Mouse (Mus musculus) right cerebral cortex, adult 18-20 months (tissue): ENCODE measurements around the gene Sypl2.

ENCODE experiments used
- DNase-seq: peaks from one replicate; pipeline ENCODE4 v3.0.0; 2022; ENCODE audit warnings: mixed read lengths

Gene Sypl2

DNA sequence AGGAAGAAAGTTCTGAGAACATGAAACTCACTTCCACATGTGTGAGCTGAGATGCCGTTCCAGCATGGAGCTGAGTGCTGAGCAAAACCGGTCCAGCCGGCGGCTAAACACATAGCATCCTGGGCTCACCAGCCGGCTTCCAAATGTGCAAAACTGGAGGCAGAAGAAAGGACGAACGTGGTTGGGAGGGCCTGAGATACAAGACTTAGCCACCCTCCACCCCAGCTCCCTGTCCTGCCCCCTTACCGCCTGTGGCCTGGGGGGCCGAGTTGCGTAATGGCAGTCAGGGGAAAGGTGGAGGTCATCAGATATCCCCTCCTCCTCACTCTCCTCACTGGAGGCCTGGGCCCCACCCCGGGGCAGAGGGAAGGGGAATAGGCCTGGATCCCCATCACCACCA lies 22.0 kb downstream of the Sypl2 start:
- DNase-seq: no peak

DNA sequence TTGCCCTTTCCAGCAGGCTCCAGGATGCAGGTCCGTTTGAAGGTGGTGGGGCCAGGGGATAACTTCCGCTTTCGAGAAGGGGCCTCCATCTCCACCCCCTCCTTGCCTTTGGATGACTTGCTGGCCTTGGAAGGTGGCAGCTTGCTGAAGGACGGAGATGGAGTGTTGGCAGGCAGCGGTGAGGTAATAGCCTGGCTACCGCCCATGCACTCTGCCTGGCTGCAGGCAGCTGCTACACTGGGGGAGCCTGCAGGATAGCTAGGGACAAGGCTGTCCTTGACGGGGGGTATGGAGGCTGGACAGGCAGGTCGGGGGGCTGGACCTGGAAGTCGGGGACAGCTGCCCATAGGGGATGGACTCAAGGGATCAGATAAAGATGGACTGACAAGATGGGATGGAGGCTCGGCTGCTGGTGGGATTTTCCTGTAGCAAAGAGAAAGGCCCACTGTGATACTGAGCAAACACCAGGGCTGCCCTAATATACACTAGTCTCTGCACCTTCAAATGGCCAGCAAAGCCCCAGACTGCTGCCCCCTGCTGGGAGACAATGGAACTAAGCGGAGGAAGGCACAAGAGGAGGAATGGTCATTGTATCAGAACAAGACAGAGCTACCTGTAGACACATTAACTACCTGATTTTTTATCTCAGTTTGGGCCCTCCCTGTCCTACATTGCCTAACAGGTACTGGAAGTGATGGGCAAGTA lies 22.7 kb downstream of the Sypl2 start:
- DNase-seq: peak; percentile 76

DNA sequence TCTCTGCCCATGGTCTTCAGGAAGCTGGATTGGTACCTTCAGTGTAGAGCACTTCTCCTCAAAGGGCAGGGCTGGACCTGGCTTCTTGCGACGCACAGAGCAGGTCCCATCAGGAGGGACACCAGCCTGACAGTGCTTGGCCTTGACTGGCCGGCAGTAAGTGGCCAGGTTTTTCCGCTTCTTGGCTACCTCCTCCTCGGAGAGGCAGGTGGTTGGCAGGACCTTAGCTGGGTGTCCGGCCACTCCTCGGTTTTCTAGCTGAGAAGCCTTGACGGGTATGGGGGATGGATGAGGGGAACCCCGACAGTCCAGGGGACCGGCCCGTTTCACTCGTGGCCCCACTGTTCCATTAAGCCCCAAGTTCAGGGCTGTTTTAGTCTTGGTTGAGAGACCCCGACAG lies 23.2 kb downstream of the Sypl2 start:
- no peak for DNase-seq

DNA sequence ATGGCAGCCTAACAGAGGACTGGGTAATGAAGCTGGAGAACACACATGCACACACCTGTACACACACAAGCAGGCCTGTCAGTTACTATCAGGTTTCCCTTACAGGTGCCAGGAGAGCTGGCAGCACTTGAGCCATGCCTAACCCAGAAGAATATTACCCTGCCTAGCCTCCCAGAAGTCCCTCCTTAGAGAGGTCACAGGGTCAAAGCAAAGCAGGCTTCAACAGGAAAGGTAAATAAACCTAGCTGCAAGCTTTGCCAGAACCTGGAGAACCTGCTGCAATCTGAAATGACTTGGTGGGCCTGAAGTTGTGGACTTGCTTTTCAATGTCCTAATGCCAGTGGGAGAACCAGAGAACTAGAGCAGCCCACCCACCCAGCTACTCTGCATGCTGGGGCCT lies 23.9 kb downstream of the Sypl2 start:
- no peak for DNase-seq

DNA sequence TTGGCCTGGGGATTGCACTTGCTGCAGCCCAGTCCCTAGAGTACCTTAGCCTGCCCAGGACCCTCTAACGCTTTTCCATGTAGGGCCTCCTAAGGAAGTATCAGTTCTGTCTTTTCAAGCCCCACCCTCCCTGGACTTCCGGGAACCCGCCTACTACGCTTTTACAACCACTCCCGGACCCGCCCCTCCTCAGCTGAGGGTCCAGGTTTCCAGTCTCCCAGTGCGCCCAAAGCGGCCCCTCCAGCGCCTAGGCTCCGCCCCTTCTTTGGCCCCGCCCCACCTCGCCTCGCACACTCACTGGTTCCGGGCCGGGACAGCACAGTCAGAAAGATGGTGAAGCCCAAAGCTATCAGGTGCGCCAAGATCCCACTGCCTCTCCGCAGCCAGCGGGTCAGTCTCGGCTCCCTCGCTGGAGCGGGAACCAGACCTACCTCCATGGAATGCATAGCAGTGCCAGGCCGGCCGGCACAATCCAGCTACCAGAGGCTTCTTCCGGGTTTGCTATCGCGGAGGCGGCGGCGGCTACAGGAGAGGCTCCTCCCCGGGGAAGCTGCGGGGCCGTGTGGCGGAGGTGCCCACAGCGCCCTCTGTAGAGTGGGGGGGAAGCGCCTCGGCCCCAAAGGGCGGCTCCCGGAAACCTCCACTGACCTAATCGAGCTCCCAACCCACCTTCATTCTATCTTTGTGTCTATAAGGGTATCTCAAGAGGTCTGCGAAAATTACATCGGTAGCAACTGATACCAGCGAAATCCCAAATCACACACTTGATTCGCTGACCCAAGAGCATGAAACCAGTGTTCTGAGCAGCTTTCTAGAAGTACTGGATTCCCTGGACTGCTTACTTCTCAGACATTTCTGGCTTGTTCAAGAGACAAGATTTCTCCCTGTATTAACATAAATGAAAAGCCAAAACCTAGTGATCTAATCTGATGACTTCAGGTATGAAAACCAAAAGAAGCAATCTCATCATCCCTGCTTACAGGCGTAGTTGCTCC lies 25.8 kb downstream of the Sypl2 start, which contains the start of gene Cyb561d1:
Gene Cyb561d1, minus strand, starts transcription at position 884 of the 995 bp plus-strand sequence.
- peak; percentile 91 for DNase-seq

DNA sequence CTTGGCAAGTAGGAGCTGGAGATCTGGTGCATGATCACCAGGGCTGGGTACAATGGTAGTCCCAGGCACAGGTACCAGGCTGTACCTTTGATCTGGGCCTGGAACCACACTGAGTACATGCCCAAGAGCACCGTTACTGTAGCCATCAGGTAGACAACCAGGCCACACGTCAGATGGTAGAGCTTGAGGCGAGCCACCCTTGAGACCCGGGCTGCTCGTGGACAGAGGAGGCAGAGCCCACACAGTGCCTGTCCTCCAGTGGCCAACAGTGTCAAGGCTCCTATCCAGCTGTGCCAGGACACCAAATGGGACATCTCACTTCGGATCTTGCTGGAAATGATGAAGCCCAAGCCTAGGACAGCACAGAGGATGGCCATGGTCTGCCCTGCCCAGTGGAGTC lies 27.2 kb downstream of the Sypl2 start:
- no peak for DNase-seq

DNA sequence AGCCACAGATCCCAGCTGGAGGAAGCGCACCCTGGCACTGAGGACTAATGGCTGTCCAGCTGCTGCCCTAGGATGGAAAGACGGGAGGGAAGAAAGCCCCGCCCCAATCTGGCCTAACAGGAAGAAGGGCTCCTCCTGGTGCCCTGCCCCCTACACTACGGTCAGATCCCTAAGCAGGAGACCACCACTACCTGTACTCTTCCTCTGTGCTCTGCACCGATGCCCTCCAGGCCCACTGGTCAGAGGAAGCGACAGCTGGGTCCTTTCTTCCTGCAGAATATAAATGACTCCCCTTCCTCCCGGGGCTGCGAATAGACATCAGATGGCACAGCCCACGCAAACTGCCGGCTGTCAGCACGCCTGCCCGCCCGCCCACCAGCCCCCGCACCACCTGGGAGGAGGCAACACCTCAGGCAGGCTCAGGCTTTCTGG lies 29.4 kb downstream of the Sypl2 start:
- peak; percentile 90 for DNase-seq

DNA sequence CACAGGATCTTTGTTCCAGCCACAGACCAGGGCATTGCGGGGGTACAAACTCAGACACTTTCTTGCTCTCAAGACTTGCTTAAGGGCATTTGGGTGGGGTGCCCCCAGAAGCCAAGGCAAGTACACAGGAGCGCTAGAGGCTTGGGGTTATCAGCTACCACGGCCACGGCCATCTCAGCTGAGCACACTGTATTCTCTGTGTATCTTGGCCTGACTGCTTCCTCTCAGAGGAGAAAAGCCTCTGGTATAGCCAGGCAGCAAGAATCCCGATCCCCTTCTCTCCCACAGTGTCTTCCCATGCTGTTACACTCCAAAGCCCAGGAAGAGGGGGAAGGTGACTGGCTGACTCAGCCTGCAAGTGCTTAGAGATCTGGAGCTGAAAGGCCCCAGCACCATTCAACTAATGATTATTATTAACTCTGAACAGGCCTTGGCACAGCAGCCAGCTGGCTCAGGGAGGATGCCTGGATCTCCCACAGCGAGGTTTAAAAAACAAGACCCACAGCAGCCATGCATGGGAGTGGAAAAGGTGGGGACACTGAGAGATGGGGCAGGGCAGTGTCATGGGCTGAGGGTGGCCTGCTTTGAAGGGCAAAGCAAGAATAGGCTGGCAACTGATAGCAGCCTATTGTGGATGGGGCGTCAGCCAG lies 30.4 kb downstream of the Sypl2 start:
- DNase-seq: peak; percentile 70

DNA sequence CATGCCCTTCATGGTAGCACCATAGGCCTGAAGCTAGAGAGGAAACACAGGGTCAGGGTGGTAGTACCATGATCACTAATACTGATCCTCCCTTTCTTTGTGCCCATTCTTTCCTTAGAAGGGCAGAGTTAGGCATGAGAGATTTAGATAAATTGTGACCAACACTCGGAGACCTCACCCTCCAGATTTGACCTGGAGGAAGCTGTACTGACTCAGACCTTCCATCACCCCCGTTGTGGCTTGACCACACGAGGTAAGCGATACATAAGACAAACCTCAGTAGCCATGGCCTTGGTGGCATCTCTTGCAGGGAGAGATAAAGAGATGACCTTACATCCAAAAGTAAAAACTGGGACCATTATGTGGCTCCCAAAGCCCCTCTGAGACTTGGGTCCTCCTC lies 31.2 kb downstream of the Sypl2 start:
- no peak for DNase-seq

DNA sequence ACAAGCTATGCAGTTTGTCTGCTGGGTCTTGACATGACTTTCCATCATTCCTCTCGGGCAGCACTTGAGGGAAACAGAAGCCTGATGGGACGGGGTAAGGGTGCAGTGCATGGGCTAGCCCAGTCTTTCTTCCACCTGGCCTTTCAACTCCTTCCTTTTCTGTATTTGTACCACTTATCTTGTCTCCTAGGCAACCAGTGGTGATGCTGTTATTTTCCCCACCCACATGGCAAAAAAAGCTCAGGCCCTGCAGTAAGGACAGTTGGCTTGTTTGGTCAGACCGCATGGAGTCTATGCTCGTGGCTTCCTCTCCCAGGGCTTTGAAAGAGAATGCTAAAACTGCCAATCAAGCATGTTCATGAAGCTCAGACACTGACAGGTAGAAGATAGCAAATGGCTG lies 32.8 kb downstream of the Sypl2 start:
- DNase-seq: no peak

DNA sequence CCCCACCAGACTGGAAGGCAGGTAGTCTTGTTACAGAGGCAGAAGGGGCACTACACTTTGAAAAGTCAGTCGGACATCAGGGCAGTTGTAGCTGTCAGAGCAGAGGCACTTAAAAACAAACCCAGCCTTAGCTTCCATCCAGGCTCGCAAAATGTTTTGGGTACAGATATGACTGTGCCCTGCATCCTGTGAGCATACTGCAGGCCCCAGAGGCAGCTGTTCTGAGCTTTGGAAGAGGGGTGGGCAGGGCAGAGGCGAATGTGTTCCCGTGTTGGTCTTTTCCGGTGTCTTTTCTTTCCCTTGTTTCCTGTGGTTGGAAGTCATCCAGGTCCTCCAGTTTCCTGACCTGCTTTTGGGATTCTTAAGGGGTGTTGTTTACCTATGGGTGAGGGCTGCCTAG lies 36.6 kb downstream of the Sypl2 start:
- no peak for DNase-seq

DNA sequence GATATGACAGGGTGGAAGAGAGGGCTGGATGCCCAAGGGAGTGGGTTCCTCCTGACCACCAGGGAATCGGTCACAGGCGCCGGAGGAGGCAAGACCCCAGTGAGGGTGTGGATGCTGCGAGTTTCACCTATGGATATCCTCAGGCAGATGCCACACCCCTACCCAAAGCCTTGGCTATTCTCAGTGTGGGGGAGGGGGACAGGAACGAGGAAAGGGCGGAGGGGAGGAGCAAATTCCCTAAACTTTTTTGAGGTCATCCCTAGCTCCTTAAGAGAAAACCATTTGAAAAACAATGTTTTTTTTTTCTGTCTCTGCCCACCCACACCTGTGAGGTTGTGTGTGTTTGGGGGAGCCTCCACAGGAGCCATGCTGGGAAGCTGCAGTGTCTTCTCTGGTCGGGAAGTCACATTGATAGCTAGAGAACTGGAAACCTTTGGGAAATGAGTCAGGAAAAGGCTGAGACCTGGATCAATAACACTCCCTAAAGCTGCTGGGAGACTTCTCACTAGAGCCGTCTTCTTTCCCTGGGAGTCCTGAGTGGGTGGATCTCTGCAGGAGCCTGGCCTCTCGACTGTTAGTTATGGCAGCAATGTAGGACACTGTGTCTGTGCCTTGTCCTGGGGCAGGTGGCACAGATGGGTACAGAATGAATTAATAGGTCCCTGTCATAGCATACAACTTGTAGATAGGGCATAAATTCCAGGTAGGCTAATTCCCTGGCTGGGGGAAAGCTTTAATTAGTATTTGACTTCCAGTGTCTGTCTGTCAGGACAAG lies 37.5 kb downstream of the Sypl2 start:
- no peak for DNase-seq

DNA sequence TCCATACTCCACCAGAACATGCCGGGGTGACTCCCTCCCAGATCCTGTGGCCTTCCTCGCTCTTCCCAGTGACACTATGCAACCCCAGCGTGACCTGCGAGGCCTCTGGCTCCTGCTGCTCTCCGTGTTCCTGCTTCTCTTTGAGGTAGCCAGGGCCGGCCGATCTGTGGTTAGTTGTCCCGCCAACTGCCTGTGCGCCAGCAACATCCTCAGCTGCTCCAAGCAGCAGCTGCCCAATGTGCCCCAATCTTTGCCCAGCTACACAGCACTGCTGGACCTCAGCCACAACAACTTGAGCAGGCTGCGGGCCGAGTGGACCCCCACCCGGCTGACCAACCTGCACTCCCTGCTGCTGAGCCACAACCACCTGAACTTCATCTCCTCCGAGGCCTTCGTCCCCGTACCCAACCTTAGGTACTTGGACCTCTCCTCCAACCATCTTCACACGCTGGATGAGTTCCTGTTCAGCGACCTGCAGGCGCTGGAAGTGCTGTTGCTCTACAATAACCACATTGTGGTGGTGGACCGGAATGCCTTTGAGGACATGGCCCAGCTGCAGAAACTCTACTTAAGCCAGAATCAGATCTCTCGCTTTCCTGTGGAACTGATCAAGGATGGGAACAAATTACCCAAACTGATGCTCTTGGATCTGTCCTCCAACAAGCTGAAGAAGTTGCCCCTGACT lies 39.2 kb downstream of the Sypl2 start:
- DNase-seq: no peak

DNA sequence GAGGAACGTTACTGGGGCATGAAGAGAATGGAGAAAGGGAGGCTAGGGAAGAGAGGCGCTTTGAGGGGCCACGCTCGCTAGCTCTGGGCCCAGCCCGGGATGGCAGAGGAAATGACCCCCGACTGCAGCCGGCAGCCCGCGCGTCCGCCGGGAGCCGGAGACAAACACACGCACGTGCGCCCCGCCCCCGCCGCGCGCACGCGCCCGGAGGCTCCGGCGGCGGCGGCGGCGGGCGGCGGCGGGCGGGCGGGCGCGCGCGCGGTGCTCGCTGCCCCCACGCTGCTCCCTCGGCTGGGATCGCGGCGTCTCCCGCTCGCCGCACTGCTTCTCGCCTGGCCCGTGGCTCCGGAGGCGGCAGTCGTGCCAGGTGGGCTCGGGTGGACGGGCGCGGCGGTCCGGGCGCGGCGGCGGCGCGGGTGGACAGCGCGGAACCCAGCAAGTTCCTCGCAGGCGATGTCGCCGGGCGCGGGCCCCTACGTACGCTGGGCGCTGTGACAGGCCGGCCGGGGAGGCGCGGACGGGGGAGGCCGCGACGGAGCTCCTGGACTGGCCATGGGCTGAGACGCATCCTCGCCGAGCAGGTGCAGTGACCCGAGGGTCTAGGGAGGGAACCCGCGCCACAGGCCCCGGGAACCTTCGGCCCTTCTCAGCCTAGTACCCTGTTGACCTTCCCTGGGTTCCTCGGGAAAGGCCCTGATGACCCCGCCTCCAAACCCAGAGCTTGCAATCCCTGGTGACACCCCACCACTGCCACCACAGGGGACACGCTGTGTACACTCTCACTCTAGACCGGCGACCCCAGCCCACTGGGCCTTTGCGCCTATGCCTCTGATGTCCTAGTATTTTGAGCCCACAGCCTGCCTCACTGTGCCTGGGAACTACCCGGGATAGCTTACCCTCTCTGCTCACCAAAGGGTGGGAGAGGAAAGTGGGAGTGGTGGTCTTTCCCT lies 40.1 kb downstream of the Sypl2 start, which contains the start of gene Amigo1:
Gene Amigo1, plus strand, starts transcription at position 238 of the 950 bp plus-strand sequence.
- no peak for DNase-seq

DNA sequence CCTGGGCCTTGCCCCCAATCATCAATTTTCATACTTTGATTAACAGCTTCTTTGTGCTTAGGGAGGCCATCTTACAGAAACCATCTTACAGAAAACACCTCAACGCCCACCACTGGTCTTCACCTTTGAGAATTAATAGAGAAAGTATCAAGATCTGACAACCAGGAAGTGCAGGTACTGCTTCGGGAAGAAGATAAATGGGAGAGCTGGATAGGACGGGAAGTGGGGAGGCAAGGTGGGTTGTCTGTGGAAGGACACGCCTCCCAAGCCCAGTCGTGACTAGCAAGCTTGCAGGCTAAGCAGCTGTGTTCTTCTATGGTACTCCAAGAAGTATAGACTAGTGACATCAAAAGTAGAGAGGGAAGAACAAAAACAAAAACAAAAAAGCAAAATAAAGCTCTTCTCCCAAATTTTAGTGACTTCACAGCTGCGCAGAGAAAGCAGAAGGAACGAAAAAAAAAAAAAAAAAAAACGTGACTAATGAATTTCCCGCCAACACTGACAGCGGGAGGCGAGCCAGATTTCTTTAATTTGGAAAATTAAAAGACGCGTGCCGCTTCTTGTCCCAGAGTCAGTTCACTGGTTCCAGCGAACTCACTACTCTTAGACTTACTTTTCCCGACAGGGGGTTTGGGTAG lies 40.9 kb downstream of the Sypl2 start:
- no peak for DNase-seq

DNA sequence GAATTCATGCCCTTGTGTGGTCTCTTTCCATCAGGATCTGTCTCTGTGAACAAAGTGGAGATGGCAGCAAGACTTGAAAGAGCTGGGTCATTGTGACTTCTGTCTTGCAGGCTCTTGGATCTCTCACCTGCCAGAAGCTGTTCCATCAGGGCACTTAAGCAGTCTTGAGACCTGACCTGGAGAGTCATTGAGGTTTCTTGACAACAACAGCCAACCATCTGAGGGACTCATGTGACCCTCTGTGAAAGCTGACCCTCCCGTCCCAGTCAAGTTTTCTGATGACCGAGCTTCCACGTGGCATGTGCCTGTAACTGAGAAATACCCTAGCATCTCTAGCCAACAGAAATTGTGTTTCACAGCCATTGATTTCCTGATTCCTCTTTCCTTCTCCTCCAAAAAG lies 41.7 kb downstream of the Sypl2 start:
- DNase-seq: no peak

DNA sequence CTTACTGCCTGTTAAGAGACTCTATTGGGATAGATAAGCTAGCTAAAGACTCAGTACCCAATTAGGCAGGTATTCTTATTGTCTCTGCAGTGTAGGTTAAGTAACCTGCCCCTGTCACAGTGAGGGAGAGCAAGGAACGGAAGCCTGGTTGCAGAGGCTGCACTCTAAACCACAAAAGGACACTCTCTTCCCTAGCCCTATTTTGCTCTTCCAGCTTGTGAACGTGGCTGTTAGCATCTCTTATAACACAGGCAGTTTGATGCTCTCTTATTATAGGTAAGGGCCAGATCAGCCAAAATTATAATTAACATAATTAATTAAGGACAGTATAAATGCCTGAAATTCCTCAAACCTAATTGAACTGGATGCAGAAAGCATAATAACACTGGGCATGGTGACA lies 45.9 kb downstream of the Sypl2 start:
- DNase-seq: no peak

DNA sequence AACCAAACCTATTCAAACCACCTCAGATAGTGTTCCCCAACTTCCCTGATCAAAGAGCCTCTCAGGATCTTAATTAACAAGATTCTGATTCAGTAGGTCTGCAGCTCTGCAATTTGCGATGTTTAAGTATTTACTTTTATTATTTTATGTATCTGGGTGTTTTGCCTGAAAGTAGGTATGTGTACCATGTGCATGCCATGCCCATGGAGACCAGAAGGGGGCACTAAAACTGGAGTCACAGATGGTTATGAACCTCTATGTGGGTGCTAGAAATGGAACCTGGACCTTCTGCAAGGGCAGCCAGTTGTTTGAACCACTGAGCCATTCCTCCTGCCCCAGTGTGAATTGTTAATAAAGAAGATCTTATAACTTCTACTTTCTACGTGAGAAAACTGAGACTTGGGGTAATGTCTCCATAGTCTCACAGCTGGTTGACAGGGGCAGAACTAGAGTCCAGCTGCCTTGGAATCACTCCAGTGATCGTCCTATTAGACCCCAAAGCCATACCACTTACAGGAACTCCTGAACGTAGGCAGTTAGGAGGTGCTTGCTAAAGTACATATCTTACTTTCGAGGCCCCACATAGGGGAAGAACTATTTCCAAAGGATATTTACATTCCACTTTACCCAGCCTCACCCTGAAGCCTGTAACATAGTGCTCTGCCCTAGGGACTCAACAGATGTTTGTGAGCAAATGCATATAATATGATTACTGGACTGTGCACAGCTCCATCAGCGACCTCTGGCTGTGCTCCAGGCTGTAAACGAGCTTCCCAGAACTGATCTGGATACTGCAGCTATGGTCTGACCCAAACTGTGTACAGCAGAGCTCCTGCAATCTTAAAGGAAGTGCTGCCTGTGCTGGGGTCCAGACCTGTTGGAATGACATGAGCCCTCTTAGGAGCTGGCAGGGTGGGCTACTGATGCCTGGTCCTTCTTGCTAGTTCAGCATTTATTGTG lies 47.4 kb downstream of the Sypl2 start:
- no peak for DNase-seq
